Mouse (Mus musculus) liver, embryonic 14.5 days (tissue): ENCODE results near the gene Daglb.

Experiments used
- CTCF ChIP-seq: IDR thresholded peaks from 2 replicates; pipeline ENCODE4 v1.5.1; 2016; ENCODE audit warnings: antibody characterized with exemption, low read depth, control low read depth
- EP300 ChIP-seq: IDR thresholded peaks from 2 replicates; pipeline ENCODE4 v1.6.1; 2016; ENCODE audit warnings: antibody characterized with exemption, low read depth

DNA sequence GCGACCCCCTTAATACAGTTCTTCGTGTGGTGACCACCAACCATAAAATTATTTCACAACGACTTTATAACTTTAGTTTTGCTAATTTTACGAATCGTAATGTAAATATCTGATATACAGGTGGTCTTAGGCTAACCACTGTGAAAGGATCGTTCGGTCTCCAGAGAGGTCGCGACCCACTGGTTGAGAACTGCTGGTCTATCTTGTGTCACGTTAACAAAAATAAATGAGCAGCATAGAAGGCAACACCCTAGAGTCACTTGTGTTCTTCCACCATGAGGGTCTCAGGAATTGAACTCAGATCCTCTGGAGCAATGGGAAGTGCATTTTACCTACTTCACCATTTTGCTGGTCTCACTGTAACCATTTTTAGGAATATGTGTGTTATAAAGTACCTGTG lies 83.5 kb downstream of the Daglb start:
- TF ChIP-seq CTCF: no peak
- no peak for TF ChIP-seq EP300
